Mouse (Mus musculus): ENCODE data around the gene Vmn1r78. TPM values are rescaled to one million over a fixed set of nuclear protein-coding genes. Genes with fewer than 3 reads are reported as not detected.
"Not testable (repeated sequence)": the region's sequence is repeated elsewhere in the genome, so short reads cannot be mapped to it uniquely, and the experiment has no call there.

Gene Vmn1r78
- not detected for total RNA-seq (2021)

DNA sequence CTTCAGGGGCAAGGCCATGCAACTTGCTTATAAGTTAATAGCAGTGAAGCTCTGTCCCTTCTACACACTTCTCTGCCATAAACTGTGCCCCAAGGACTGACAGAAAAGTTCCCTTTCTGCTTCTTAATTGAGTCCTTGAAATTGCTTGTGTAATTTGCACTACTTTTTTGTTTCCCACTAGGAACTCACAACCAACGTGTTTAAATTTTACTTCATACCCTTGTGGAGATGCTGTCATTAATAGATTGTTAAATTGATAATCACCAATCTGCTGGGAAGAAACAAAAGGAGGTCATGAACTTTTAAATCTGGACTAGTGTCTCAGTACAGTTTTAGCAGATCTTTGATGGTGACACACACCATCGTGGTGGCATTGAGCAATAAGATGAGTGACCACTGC lies at the start of gene Vmn1r78:
Gene Vmn1r78, plus strand, starts transcription at position 301 of the 400 bp plus-strand sequence.
- DNase-seq (ENCODE audit: low spot score in 2 of 2), result no peak
- intact Hi-C loops (cut with DNase I), result no loop called here

DNA sequence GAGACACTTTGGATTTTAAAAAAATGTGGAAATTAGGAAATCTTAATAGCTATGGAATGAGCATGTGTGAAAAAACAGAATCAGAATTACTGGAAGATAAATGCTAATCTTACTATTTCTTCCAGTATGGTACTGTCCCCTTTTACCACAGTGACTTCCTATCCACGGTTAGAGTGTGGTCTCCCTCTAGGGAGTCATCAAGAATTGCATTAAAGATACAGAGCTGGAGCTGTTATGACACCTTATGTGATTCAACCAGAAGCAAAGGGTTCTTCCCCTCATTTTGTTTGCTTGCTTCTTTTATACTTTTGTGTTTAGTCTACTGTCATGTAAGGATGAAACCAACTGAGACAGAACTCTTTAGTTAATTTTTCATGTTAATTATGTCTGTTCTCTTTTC lies 6.4 kb downstream of the Vmn1r78 start:
- intact Hi-C loops (cut with DNase I); DNase-seq (ENCODE audit: low spot score in 2 of 2): not testable (repeated sequence)

DNA sequence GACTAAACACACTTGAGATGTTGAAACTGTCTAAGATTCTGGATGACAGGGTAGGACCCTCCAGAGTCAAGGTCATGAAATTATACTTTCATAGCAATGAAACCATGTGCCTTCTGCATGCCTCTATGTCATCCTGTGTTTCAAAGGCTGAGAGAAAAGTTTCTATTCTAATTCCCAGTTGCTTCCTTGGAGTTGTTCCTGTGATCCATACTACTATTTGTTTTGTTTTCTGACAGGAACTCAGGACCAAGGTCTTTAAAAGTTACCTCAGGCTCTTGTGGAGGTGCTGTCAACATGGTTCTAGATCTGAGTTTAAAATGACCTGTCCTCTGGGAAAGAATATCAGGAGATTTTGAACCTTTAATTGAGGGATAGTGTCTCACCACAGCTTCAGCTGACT lies 20.9 kb downstream of the Vmn1r78 start, which contains the start of gene Vmn1r79:
Gene Vmn1r79, plus strand, starts transcription at position 301 of the 400 bp plus-strand sequence.
- intact Hi-C loops (cut with DNase I), result not testable (repeated sequence)

DNA sequence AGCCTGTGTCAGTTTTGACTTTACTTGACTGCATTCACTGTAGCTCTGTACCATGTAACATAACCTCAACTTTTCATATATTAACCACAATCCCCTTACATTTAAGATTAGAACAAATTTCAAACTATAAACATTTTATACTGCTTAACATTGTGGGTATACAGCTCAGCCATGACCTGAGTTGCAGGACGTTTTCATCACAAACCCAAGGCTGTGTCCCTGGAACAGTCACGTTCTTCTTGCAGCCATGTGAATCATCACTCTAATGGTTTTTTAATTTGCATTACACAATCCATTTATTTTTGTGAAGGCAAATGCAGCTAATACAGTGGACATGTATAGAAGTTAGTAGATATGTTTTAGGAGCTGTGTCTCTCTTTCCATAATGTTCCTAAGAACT lies 22.9 kb downstream of the Vmn1r78 start:
- intact Hi-C loops (cut with DNase I); DNase-seq (ENCODE audit: low spot score in 2 of 2): not testable (repeated sequence)

More for the DNA sequence above, 20.9 kb downstream of the Vmn1r78 start, which contains the start of gene Vmn1r79:
- DNase-seq (ENCODE audit: low spot score in 2 of 2), result not testable (repeated sequence)

DNA sequence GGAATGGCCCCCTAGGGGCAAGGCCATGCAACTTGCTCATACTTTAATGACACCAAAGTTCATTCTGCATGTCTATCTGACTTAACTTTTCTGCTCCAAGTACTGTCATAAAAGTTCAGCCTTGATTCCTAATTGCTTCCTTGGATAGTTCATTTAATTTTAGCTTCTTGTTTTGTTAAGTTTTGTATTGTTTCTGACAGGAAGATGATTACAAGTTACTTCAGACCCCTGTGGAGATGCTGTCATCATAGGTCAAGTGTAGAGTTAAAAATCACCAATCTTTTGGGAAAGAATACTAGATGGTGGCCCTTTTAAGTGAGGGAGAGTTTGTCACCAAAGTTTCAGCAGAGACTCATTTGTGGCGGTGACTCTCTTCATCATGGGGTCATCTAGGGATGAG lies 38.9 kb downstream of the Vmn1r78 start, which contains the start of gene Vmn1r80:
Gene Vmn1r80, plus strand, starts transcription at position 301 of the 400 bp plus-strand sequence.
- intact Hi-C loops (cut with DNase I), result no loop called here
- no peak for DNase-seq (ENCODE audit: low spot score in 2 of 2)

DNA sequence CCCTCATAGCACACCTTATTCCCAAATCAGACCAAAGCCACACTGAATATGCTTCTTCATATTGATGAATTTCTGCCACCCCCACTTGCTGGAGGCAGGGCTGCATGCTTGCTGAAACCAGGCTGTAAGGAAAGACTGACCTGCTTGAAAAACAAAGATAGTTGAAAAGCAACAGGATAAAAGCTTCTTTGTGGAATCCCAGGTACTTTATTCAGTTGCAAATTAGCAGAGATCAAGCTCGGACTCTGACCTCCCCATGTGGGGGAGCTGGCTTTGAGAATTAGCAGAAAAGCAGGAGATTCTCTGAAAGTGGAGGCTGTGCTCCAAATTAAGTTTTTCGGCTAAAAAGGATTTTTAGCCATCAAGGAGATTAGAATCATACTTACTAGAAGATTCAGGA lies 54.1 kb downstream of the Vmn1r78 start:
- intact Hi-C loops (cut with DNase I), result no loop called here
- no peak for DNase-seq (ENCODE audit: low spot score in 2 of 2)

Other genes starting within 250 kb of the Vmn1r78 start
- gene Vmn1r76, start 212.0 kb upstream of the Vmn1r78 start, total RNA-seq (2021), result not detected
- not detected for gene Vmn1r77, start 113.5 kb upstream of the Vmn1r78 start, total RNA-seq (2021)
- not detected for gene Vmn1r79, start 21.0 kb downstream of the Vmn1r78 start, total RNA-seq (2021)
- gene Vmn1r80, start 39.0 kb downstream of the Vmn1r78 start, total RNA-seq (2021), result not detected
- not detected for gene Vmn1r81, start 118.0 kb downstream of the Vmn1r78 start, total RNA-seq (2021)
- gene Vmn1r82, start 150.2 kb downstream of the Vmn1r78 start, total RNA-seq (2021), result not detected
- gene Vmn1r83, start 179.2 kb downstream of the Vmn1r78 start, total RNA-seq (2021), result not detected
- not detected for gene Vmn1r84, start 219.0 kb downstream of the Vmn1r78 start, total RNA-seq (2021)

Data from left cerebral cortex, postnatal 36 days (tissue).